Mouse (Mus musculus): Measurements from ENCODE around the gene R3hdml. TPM values are rescaled to one million over a fixed set of nuclear protein-coding genes. Genes with fewer than 3 reads are reported as not detected.
A peak's percentile ranks its signal among the peaks of the same experiment; 100 is the strongest.

Gene R3hdml
- polyA plus RNA-seq, 1 experiment from 2014 or later = not detected

GRCm38 (mm10) chr2:163525761-163526243 is 33.7 kb downstream of the R3hdml start:
- no peaks in the 10 kb centered on the region for H3K27me3 ChIP-seq
- no peak overlapping the region for H3K4me3 ChIP-seq
- H3K36me3 ChIP-seq = no peaks in the 10 kb centered on the region
- no peaks in the 10 kb centered on the region for H3K9me3 ChIP-seq
- 84% methylated on average over 7 of the region's 7 CpGs for WGBS
- no peak overlapping the region for H3K27ac ChIP-seq
- ATAC-seq (ENCODE audit: low FRiP score, low read depth) = no peak
- no peak overlapping the region for H3K4me2 ChIP-seq (replicated peaks)
- H3K4me1 ChIP-seq = no peaks in the 10 kb centered on the region
- no peak overlapping the region for H3K9ac ChIP-seq

- WGBS = 88% methylated on average over 2 of the region's 2 CpGs
Measured at GRCm38 (mm10) chr2:163527497-163527896, 35.4 kb downstream of the R3hdml start.

DNA sequence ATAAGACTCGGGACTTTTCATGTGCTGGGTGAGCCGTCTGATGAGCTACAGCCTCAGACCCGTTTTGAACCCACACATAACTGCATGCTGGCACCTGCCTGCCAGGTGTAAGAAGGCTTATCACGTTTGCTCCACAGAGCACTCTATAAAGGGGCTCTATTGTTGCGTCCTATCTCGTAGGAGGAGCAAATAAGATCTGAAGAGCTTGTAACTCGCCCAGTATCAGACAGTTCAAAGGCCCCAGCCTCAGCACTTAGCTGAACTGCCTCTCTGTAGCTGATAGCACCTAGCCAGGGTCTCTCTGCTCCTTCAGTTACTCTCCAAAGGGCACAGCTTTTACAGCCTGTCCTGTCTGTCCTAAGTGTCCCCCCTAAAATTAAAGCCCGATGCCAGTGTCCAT is 38.3 kb downstream of the R3hdml start:
- ATAC-seq (ENCODE audit: low FRiP score, low read depth) = no peak
- no peaks in the 10 kb centered on the region for H3K36me3 ChIP-seq
- H3K9me3 ChIP-seq = no peaks in the 10 kb centered on the region
- H3K4me3 ChIP-seq = no peak overlapping the region
- H3K27me3 ChIP-seq = 0 out of 2 replicates have a peak, but pooled peaks cover 2% of the 10 kb centered on the region
- no peak overlapping the region for H3K4me2 ChIP-seq (replicated peaks)
- H3K4me1 ChIP-seq = 0 out of 2 replicates have a peak, but pooled peaks cover 3% of the 10 kb centered on the region
- WGBS = 45% methylated on average over 8 of the region's 8 CpGs
- H3K27ac ChIP-seq = no peak overlapping the region
- no peak overlapping the region for H3K9ac ChIP-seq

More at GRCm38 (mm10) chr2:163527497-163527896, 35.4 kb downstream of the R3hdml start:
- Histone ChIP-seq H3K4me2 (replicated peaks) (no peak overlapping the region), H3K9ac (no peak overlapping the region), H3K9me3 (no peaks in the 10 kb centered on the region), H3K4me3 (no peak overlapping the region), H3K4me1 (0 out of 2 replicates have a peak, but pooled peaks cover 3% of the 10 kb centered on the region), H3K27me3 (no peaks in the 10 kb centered on the region), H3K36me3 (no peaks in the 10 kb centered on the region), H3K27ac (no peak overlapping the region)
- no peak for ATAC-seq (ENCODE audit: low FRiP score, low read depth)

DNA sequence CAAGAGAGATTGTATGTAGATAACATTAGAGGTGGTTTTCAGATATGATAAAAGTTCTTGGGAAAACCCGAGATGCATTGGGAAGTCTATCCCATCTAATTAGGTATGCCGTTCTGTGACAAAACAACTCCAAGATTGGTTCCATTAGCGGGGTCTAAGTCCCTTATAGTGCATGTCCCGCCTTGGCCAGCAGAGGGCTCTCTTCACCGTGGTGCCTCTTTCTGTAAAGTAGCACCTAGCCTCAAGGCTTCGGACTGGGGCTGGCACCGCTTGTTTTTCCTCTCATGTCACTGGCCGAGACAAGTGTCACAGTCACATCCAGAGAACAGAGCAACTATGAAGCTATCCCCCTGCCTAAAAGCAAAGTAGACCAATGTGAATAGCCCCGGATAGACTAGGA is 39.8 kb downstream of the R3hdml start:
- H3K9me3 ChIP-seq = no peaks in the 10 kb centered on the region
- no peaks in the 10 kb centered on the region for H3K36me3 ChIP-seq
- peaks cover 11% of the 10 kb centered on the region for H3K27me3 ChIP-seq
- WGBS = 11% methylated on average over 9 of the region's 9 CpGs
- 0 out of 2 replicates have a peak, but pooled peaks cover 3% of the 10 kb centered on the region for H3K4me1 ChIP-seq
- no peak overlapping the region for H3K4me3 ChIP-seq
- no peak overlapping the region for H3K9ac ChIP-seq
- no peak for ATAC-seq (ENCODE audit: low FRiP score, low read depth)
- no peak overlapping the region for H3K27ac ChIP-seq
- no peak overlapping the region for H3K4me2 ChIP-seq (replicated peaks)

GRCm38 (mm10) chr2:163533226-163533625 is 41.1 kb downstream of the R3hdml start:
- Histone ChIP-seq H3K36me3 (no peaks in the 10 kb centered on the region), H3K27me3 (peaks cover 11% of the 10 kb centered on the region), H3K4me3 (no peak overlapping the region), H3K9me3 (no peaks in the 10 kb centered on the region), H3K4me2 (replicated peaks) (no peak overlapping the region), H3K9ac (no peak overlapping the region), H3K27ac (no peak overlapping the region), H3K4me1 (0 out of 2 replicates have a peak, but pooled peaks cover 3% of the 10 kb centered on the region)
- no peak for ATAC-seq (ENCODE audit: low FRiP score, low read depth)
- WGBS = 84% methylated on average over 9 of the region's 9 CpGs

GRCm38 (mm10) chr2:163534958-163535524 is 42.9 kb downstream of the R3hdml start:
- Histone ChIP-seq H3K27ac (no peak overlapping the region), H3K9me3 (no peaks in the 10 kb centered on the region), H3K27me3 (peaks cover 11% of the 10 kb centered on the region), H3K4me1 (0 out of 2 replicates have a peak, but pooled peaks cover 3% of the 10 kb centered on the region), H3K36me3 (no peaks in the 10 kb centered on the region), H3K9ac (peak overlapping the region; percentile 53; the same call in 1 of the 2 replicates), H3K4me3 (peak overlapping the region; percentile 36), H3K4me2 (replicated peaks) (peak overlapping the region; percentile 65)
- WGBS = 6% methylated on average over 22 of the region's 22 CpGs
- no peak for ATAC-seq (ENCODE audit: low FRiP score, low read depth)

- Histone ChIP-seq H3K36me3 (no peaks in the 10 kb centered on the region), H3K4me3 (no peak overlapping the region), H3K27ac (no peak overlapping the region), H3K9me3 (no peaks in the 10 kb centered on the region), H3K4me1 (no peaks in the 10 kb centered on the region), H3K27me3 (peaks cover 11% of the 10 kb centered on the region), H3K9ac (no peak overlapping the region), H3K4me2 (replicated peaks) (no peak overlapping the region)
- 76% methylated on average over 5 of the region's 5 CpGs for WGBS
- ATAC-seq (ENCODE audit: low FRiP score, low read depth) = no peak
Measured at GRCm38 (mm10) chr2:163537443-163537842, 45.3 kb downstream of the R3hdml start.

- H3K4me3 ChIP-seq = no peak overlapping the region
- no peaks in the 10 kb centered on the region for H3K4me1 ChIP-seq
- H3K9me3 ChIP-seq = no peaks in the 10 kb centered on the region
- H3K36me3 ChIP-seq = no peaks in the 10 kb centered on the region
- H3K9ac ChIP-seq = no peak overlapping the region
- no peak overlapping the region for H3K4me2 ChIP-seq (replicated peaks)
- ATAC-seq (ENCODE audit: low FRiP score, low read depth) = no peak
- no peak overlapping the region for H3K27ac ChIP-seq
- peaks cover 11% of the 10 kb centered on the region for H3K27me3 ChIP-seq
- 80% methylated on average over 2 of the region's 2 CpGs for WGBS
Measured at GRCm38 (mm10) chr2:163538410-163538809, 46.3 kb downstream of the R3hdml start.

- no peak for ATAC-seq (ENCODE audit: low FRiP score, low read depth)
Measured at GRCm38 (mm10) chr2:163539321-163540040, 47.4 kb downstream of the R3hdml start.

DNA sequence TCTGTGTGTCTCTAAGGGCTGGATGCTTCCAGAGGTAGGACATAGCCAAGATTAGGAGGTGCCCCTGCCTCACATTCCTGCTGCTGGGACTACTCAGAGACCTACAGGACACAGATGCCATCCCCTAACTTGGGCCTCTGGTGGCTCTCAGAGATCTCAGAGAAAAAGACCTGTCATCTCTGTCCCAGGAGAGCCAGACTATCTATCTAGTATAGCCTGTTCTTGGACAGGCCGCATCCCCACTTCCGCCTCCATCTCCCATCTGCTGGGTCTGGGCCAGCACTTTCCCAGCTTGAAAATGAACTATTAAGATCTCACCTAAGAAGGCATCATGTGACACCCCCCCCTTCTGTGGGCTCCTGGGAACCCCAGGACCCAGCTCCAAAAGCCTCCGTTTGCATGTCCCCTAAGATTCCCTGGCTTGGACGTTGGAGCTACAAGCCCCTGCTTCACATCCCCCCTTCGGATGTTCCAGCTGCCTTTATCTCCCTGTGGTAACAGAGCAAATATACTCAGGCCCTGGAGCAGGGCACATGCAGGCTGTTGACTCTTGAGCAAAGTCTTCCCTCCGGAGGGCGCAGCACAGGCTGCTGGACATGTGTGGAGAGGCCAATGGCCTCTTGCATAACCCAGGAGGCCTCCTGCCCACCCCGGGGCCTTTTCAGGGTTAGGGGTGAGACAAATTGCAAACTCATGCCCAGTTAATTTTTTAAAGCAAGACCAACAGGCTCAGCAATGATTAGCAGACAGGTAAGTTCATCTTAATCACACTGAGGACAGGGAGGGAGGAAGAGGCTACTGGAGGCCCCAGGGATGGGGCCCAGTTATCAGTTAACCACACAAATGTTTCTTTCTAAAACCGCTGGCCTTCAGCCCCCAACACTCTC is 48.4 kb downstream of the R3hdml start:
- Histone ChIP-seq H3K4me2 (replicated peaks) (no peak overlapping the region), H3K27me3 (peaks cover 8% of the 10 kb centered on the region), H3K9me3 (no peaks in the 10 kb centered on the region), H3K27ac (no peak overlapping the region), H3K9ac (no peak overlapping the region; the same call in 1 of the 2 replicates), H3K36me3 (no peaks in the 10 kb centered on the region), H3K4me3 (no peak overlapping the region), H3K4me1 (no peaks in the 10 kb centered on the region)
- ATAC-seq (ENCODE audit: low FRiP score, low read depth) = no peak
- 76% methylated on average over 9 of the region's 9 CpGs for WGBS

More at GRCm38 (mm10) chr2:163539321-163540040, 47.4 kb downstream of the R3hdml start:
- Histone ChIP-seq H3K9me3 (no peaks in the 10 kb centered on the region), H3K27ac (no peak overlapping the region), H3K4me3 (no peak overlapping the region), H3K4me2 (replicated peaks) (no peak overlapping the region), H3K27me3 (peaks cover 11% of the 10 kb centered on the region), H3K4me1 (no peaks in the 10 kb centered on the region), H3K9ac (no peak overlapping the region), H3K36me3 (no peaks in the 10 kb centered on the region)
- 79% methylated on average over 13 of the region's 13 CpGs for WGBS

DNA sequence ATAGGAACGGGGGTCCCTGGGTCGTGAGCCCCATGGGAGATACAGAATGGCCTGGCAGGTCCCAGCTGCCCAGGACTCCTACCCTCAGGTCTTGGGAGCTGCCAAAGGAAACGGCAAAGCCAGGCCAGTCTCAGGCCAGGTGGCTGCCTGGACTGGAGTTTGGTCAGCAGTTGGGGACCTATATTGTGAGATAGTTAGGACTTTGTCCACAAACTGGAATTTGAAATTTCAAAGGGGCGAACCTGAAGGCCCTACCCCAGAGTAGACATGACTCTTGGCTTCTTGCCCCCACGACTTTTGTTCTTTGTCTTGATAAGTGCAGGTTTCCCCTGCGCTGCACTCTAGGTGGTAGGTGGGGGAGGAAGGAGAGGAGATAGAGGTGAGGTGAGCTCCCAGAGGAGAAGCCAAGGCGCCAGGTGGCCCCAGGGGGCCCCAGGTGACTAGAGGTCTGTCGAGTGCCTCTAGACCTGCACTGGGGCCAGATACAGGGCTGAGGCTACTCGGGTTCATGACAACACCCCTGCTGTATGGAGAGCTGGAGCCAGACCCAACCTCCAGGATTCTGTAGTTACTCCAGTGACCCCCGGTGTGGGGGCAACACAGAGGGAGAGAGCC is 49.6 kb downstream of the R3hdml start:
- H3K27ac ChIP-seq = no peak overlapping the region
- H3K9me3 ChIP-seq = no peaks in the 10 kb centered on the region
- no peak overlapping the region for H3K4me3 ChIP-seq
- no peak for ATAC-seq (ENCODE audit: low FRiP score, low read depth)
- H3K27me3 ChIP-seq = no peaks in the 10 kb centered on the region
- 72% methylated on average over 10 of the region's 10 CpGs for WGBS
- H3K36me3 ChIP-seq = no peaks in the 10 kb centered on the region
- no peaks in the 10 kb centered on the region for H3K4me1 ChIP-seq
- H3K9ac ChIP-seq = no peak overlapping the region
- no peak overlapping the region for H3K4me2 ChIP-seq (replicated peaks)
